Mouse (Mus musculus) right cerebral cortex, postnatal 4 days (tissue): Measurements from ENCODE around the gene Tram1l1.
"Not testable (repeated sequence)": the region's sequence is repeated elsewhere in the genome, so short reads cannot be mapped to it uniquely, and the experiment has no call there.

Experiments
- DNase-seq: peaks from one replicate; pipeline ENCODE4 v3.0.0-alpha.2; 2022

The Tram1l1 gene

GRCm38 (mm10) chr3:124320821-124321576, at the start of gene Tram1l1:
Tram1l1 (plus strand) TSS chr3:124320855.
- peak; percentile 87 for DNase-seq

GRCm38 (mm10) chr3:124271229-124271628, 49.4 kb upstream of the Tram1l1 start:
- DNase-seq, result no peak

DNA sequence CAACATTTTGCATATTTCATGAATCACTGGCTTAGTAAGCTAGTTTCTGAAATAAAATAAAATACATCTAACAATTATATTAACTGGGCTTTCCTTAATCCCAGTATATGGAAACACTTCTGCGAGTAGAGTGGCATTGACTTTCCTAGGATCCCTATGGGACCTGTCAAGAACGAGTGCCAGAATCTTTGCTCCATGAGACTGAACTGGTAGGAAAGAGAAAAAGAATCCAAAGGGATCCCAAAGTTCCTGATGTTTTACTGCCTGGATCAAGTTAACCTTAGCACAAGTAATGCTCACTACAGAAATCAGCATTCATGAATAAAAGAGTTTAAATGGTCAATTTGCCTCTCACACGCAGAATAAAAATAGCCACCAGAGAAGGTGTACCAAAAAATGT, 49.0 kb upstream of the Tram1l1 start:
- DNase-seq, result no peak

DNA sequence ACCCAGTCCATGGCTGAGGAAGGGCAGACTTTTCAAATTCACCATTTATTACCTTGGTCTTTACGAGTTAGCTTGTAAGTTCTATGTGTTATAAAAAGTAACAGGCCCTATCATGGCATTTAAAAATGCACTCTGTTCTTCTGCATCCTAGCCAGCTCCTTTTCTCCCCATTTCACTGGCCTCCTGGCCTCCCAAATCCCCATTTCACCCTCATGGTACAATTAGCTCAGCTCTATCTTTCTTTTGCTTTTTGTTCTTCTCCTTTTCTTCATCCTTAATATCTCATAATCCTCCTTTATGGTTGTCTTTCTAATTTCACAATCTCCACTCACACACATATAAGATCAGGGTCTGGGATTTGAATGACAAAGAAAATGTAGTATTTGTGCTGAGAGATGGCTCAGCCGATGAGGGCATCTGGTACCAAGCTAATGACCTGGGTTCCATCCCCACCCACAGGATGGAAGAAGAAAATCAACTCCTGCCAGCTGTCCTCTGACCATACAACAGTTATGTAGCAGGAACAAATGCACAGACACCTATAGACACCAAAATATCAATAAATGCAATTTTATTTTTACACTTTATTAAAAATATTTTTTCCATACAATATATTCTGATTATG, 48.1 kb upstream of the Tram1l1 start:
- no peak for DNase-seq

- peak; percentile 68 for DNase-seq
These were observed 45.6 kb upstream of the Tram1l1 start for GRCm38 (mm10) chr3:124274928-124275609.

DNA sequence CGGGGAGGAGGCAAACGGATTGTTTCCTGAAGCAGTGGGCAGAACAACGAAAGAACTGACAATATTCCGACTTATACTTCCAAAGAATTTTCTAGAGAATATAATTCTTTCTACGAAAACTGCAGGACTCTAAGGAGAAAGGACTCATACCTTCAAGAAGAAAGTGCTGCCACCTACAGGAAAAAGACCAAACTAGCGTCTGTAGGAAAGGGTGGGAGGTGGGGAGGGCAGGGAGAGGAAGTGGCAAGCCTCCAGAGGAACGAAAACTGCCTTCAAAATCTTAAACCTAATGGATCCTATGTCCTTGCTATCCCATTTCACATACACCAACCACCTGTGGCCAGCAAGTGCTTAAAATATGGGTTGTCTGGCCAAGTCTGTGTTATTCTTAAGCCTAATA, 31.7 kb upstream of the Tram1l1 start:
- DNase-seq, result not testable (repeated sequence)

GRCm38 (mm10) chr3:124319254-124319653, 1.4 kb upstream of the Tram1l1 start:
- DNase-seq, result no peak

DNA sequence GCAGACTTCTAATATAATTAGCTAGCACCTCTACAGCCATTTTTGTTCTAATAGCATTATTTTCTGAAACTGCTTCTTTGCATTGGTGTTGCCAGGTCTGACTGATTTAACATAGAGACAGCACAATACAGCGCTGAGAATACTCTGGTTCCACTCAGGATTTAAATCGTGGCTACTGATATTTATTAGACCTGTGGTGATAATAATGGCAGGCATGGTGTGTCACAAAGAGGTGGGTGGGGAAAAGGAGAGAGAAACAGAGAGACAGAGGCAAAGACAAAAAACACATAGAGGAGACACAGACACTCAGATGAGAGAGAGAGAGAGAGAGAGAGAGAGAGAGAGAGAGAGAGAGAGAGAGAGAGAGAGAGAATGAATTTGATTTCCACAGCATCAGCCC, 257 bp upstream of the Tram1l1 start:
- no peak for DNase-seq

DNA sequence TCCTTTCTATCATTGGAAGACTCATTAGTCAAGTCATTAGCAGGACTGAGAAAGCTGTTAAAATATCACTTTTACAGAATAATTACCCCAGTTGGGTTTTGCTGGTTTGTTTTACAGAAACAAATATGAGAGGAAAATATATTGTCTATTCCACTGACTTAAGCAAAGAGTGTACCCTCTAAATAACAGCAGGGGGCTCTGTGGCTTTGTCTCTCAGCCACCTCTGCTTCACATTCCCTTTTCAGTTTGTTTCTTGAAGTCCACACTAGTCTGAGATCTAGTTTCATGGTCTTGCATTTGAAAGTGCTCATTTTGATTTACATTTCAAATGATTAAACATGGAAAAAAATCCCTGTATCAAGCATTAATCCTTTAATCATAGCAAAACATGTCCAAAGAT, 25.8 kb downstream of the Tram1l1 start:
- no peak for DNase-seq

- DNase-seq, result no peak
These were observed 36.9 kb downstream of the Tram1l1 start for GRCm38 (mm10) chr3:124357533-124357932.

- no peak for DNase-seq
These were observed 51.4 kb downstream of the Tram1l1 start for GRCm38 (mm10) chr3:124372031-124372430.
